Mouse (Mus musculus): ENCODE measurements around the gene Taldo1.
"Not testable (repeated sequence)": the region's sequence is repeated elsewhere in the genome, so short reads cannot be mapped to it uniquely, and the experiment has no call there.

Gene Taldo1

GRCm38 (mm10) chr7:141438201-141438968 lies 46.4 kb downstream of the Taldo1 start:
- no peak for DNase-seq (ENCODE audit: extremely low spot score, low spot score)

- DNase-seq (ENCODE audit: extremely low spot score, low spot score) = no peak
These were observed 47.2 kb downstream of the Taldo1 start for GRCm38 (mm10) chr7:141439140-141439679.

DNA sequence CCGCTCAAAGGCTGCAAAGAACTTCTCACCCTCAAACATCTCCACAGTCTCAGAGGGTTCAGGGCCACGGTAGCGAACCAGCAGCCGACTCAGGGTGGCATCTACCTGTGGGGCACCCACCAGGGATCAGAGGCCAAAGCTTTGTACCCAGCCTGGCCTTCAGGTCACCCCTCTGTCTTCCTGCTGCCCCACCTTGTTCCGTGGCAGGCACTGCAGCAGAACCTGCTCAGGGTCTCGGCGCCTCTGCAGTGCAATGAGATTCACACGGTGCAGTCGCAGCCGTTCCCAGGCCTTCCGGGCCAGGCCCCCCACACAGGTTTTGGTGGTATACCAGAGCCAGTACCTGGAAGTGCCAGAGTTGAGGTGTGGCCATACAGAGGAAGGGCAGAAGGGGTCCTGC lies 47.8 kb downstream of the Taldo1 start:
- DNase-seq (ENCODE audit: extremely low spot score, low spot score) = no peak

GRCm38 (mm10) chr7:141440613-141441012 lies 48.6 kb downstream of the Taldo1 start:
- no peak for DNase-seq (ENCODE audit: extremely low spot score, low spot score)

- no peak for DNase-seq (ENCODE audit: extremely low spot score, low spot score)
These were observed 49.5 kb downstream of the Taldo1 start for GRCm38 (mm10) chr7:141441460-141441859.

GRCm38 (mm10) chr7:141442199-141442598 lies 50.2 kb downstream of the Taldo1 start:
- no peak for DNase-seq (ENCODE audit: extremely low spot score, low spot score)

- peak; percentile 70 for DNase-seq (ENCODE audit: extremely low spot score, low spot score)
These were observed 51.3 kb downstream of the Taldo1 start for GRCm38 (mm10) chr7:141443081-141443821.

GRCm38 (mm10) chr7:141443828-141444237 lies 51.8 kb downstream of the Taldo1 start, which contains the start of gene Pidd1:
TSS of gene Pidd1 (minus strand) at chr7:141444025.
- DNase-seq (ENCODE audit: extremely low spot score, low spot score) = no peak

- DNase-seq (ENCODE audit: extremely low spot score, low spot score) = not testable (repeated sequence)
These were observed 54.4 kb downstream of the Taldo1 start for GRCm38 (mm10) chr7:141446374-141446773.

DNA sequence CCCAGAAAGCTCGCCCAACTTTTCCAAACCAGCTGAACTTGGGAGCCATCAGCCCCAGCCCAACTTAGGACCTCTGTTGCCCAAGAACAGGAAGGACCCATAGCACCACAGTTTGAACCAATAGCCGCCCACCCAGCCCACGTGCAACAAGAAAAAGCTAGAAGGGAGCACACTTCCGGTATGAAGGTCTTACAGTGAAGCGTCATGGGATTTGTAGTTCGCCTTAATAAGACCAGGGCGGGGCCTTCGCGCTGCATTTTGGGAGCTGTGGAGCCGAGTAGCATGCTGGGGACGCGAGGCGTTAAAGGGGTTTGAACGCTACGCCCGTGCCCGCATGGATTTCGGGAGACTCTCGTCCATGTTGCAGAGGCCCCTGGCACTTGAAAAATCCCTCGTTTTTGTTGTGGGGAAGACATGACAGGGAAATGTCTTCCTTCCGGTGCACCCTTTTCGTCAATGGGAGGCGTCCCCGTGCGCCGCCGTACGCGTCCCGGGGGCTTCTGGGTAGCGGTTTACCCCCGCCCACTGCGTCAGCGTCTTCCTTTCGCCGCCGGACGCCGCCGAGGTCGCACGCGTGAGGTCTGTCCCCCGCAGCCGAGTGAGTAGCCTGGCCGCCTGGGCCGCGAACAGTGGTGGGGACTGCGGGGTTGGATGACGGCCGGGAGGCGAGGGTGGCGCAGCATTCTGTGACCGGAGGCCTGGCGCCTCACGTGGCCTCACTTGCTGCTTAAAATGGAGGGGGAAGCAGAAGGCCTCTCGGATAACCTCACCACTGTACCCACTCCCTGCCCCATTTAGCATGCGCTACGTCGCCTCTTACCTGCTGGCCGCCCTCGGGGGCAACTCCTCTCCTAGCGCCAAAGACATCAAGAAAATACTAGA lies 55.4 kb downstream of the Taldo1 start, which contains the start of gene Rplp2:
Rplp2 (plus strand) TSS at position 261 of the 882 bp plus-strand sequence.
- DNase-seq (ENCODE audit: extremely low spot score, low spot score) = peak; percentile 94

- DNase-seq (ENCODE audit: extremely low spot score, low spot score) = no peak
These were observed 59.9 kb downstream of the Taldo1 start for GRCm38 (mm10) chr7:141451928-141452327.

Measured in neural tube, embryonic 10.5 days (tissue).